9 mouse cellular contexts compared by ENCODE assay signal in the genomic region with DNA sequence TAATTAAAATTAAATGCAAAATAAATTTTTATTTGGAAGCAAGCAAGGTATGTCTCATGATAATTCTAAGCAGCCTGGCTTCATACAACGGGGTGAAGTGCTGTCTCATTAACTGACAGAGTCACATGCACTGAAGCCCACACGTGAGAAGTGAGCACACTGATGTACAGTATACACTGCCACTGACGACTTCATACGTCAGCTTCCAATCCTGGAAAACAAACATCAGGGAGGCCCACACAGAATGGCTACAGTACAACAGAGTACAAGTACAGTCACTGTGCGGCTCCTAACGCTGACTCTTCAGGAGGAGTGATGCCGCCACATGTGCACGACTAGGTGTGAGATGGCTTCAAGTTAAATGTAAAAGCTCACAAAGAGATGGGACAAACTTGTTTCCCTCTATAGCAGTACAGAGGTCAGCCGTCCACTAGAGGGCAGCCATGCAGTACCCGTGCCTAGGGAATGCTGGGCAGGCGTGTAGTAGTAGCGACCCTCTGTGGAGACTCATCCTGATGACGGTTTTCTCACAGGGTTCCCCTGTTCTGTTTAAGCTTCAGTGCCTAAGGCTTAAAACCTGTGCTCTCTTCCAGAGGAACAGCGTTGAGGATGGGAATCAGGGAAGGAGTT. TPM values are rescaled to one million over a fixed set of nuclear protein-coding genes. Genes with fewer than 3 reads are reported as not detected.
A peak's percentile ranks its signal among the peaks of the same experiment; 100 is the strongest.
DNase-seq lines count a peak whose midpoint lies in the region; ATAC-seq and TF ChIP-seq lines count a peak whose summit lies in the region.
"Had no signal": no experiment of that assay in that cellular context is flagged by ENCODE, and none has a peak within 500 bp of the region (broad histone marks: within the 10 kb centered on the region; RNA-seq: fewer than 3 reads in every experiment).

No protein-coding gene starts in this region.

- peaks cover 2% of the 10 kb centered on the region; the same call in 1 of the 2 replicates for H3K79me2 ChIP-seq in CH12.LX (replicated peaks; ENCODE audit: control insufficient read depth, extremely low read depth, insufficient read depth, poor library complexity, severe bottlenecking)

- TF ChIP-seq RAD21 in CH12.LX (IDR thresholded peaks at IDR 0.05; ENCODE audit: low read depth, low read length): peak; percentile 86

- no peak for TF ChIP-seq EP300 in CH12.LX (IDR thresholded peaks at IDR 0.05; ENCODE audit: low read length)
- TF ChIP-seq EP300 in heart, postnatal 0 days (IDR thresholded peaks at IDR 0.05; ENCODE audit: low read depth): no peak

- H3K9me3 ChIP-seq in CH12.LX (replicated peaks; ENCODE audit: low read length): peaks cover 5% of the 10 kb centered on the region
- H3K9me3 ChIP-seq in forebrain, embryonic 13.5 days (replicated peaks): no peaks in the 10 kb centered on the region
- H3K9me3 ChIP-seq in heart, postnatal 0 days (replicated peaks; ENCODE audit: control insufficient read depth, low read length): no peaks in the 10 kb centered on the region
- no peaks in the 10 kb centered on the region for H3K9me3 ChIP-seq in liver, embryonic 16.5 days (replicated peaks; ENCODE audit: control insufficient read depth, low read length)
- no peaks in the 10 kb centered on the region for H3K9me3 ChIP-seq in neural tube, embryonic 14.5 days (ENCODE audit: control insufficient read depth, low read length)

- peak; percentile 81 to 99 for TF ChIP-seq CTCF in CH12.LX (conservative IDR thresholded peaks at IDR 0.05 in 1 of 2, IDR thresholded peaks at IDR 0.05 in 1 of 2; ENCODE audit: low read depth in 2 of 2, low read length in 2 of 2)
- peak; percentile 98 for TF ChIP-seq CTCF in heart, postnatal 0 days (IDR thresholded peaks at IDR 0.05; ENCODE audit: low read depth)
- peak; percentile 74; the same call in 1 of the 2 replicates for TF ChIP-seq CTCF in testis, adult 2 months (IDR thresholded peaks at IDR 0.05; ENCODE audit: control insufficient read depth, insufficient read depth, insufficient replicate concordance, low read depth, low read length)

- dilution Hi-C loops in CH12.LX (cut with MboI; ENCODE audit: extremely low pct_ligation_motif_present, extremely low pct_unique_long_range_greater_than_20kb, low sequenced_read_pairs): no loop called here

- TF ChIP-seq POLR2A in CH12.LX (IDR thresholded peaks at IDR 0.05; ENCODE audit: low read depth, low read length): 0 out of 2 replicates have a peak, but pooled peaks have one; percentile 21
- no peak for TF ChIP-seq POLR2A in testis, adult 2 months (IDR thresholded peaks at IDR 0.05; ENCODE audit: control insufficient read depth, low read depth, low read length)

- no peak overlapping the region for H3K4me2 ChIP-seq in CH12.LX (ENCODE audit: insufficient read depth, low read depth, poor library complexity, severe bottlenecking)
- no peak overlapping the region for H3K4me2 ChIP-seq in forebrain, embryonic 13.5 days
- no peak overlapping the region for H3K4me2 ChIP-seq in heart, postnatal 0 days (ENCODE audit: low read depth, low read length)
- H3K4me2 ChIP-seq in liver, embryonic 16.5 days (ENCODE audit: low read depth, low read length): no peak overlapping the region
- H3K4me2 ChIP-seq in neural tube, embryonic 14.5 days (ENCODE audit: low read depth, low read length): no peak overlapping the region

- no peak overlapping the region for H3K27ac ChIP-seq in CH12.LX (ENCODE audit: insufficient read depth, low read depth)
- H3K27ac ChIP-seq in forebrain, embryonic 13.5 days: no peak overlapping the region
- H3K27ac ChIP-seq in heart, postnatal 0 days (ENCODE audit: low read depth): no peak overlapping the region
- H3K27ac ChIP-seq in liver, embryonic 16.5 days (ENCODE audit: low read length): no peak overlapping the region
- H3K27ac ChIP-seq in neural tube, embryonic 14.5 days (ENCODE audit: low read depth, low read length): no peak overlapping the region; the same call in 1 of the 2 replicates
- H3K27ac ChIP-seq in testis, adult 2 months (ENCODE audit: control insufficient read depth, insufficient read depth, low read depth, low read length): no peak overlapping the region

- peaks cover 61 to 78% of the 10 kb centered on the region in 2 experiments for H3K36me3 ChIP-seq in CH12.LX (replicated peaks in 1 of 2; ENCODE audit: control insufficient read depth in 1 of 2, insufficient read depth in 1 of 2, low read length in 1 of 2)
- peaks cover 47% of the 10 kb centered on the region for H3K36me3 ChIP-seq in forebrain, embryonic 13.5 days (ENCODE audit: poor library complexity, severe bottlenecking)
- peaks cover 20% of the 10 kb centered on the region for H3K36me3 ChIP-seq in heart, postnatal 0 days (replicated peaks; ENCODE audit: control insufficient read depth, insufficient read depth, low read length)
- peaks cover 22% of the 10 kb centered on the region for H3K36me3 ChIP-seq in liver, embryonic 16.5 days (ENCODE audit: control insufficient read depth, insufficient read depth)
- peaks cover 22% of the 10 kb centered on the region for H3K36me3 ChIP-seq in neural tube, embryonic 14.5 days (ENCODE audit: control insufficient read depth, insufficient read depth, low read length)
- H3K36me3 ChIP-seq in testis, adult 2 months (ENCODE audit: control insufficient read depth, insufficient read depth, low read length): peaks cover 3% of the 10 kb centered on the region

- in situ Hi-C loops in CH12.LX (cut with MboI; ENCODE audit: low pct_ligation_motif_present, low pct_unique_long_range_greater_than_20kb, low sequenced_read_pairs): no loop called here

- 33% methylated on average over 14 of the region's 14 CpGs for WGBS in forebrain, embryonic 13.5 days
- WGBS in heart, postnatal 0 days: 25% methylated on average over 14 of the region's 14 CpGs
- 27% methylated on average over 14 of the region's 14 CpGs for WGBS in liver, embryonic 16.5 days (ENCODE audit: insufficient replicate concordance)
- WGBS in neural tube, embryonic 14.5 days: 37% methylated on average over 14 of the region's 14 CpGs

- peaks cover 3 to 29% of the 10 kb centered on the region in 2 experiments; a peak in 2 of 4 replicates for H3K4me1 ChIP-seq in CH12.LX (ENCODE audit: control insufficient read depth in 1 of 2, insufficient read depth in 2 of 2)
- H3K4me1 ChIP-seq in forebrain, embryonic 13.5 days: peaks cover 6% of the 10 kb centered on the region; the same call in 1 of the 2 replicates
- H3K4me1 ChIP-seq in heart, postnatal 0 days (ENCODE audit: control insufficient read depth, insufficient read depth): 0 out of 2 replicates have a peak, but pooled peaks cover 3% of the 10 kb centered on the region
- H3K4me1 ChIP-seq in liver, embryonic 16.5 days (ENCODE audit: control insufficient read depth, low read depth, low read length): peaks cover 15% of the 10 kb centered on the region
- H3K4me1 ChIP-seq in neural tube, embryonic 14.5 days (ENCODE audit: control insufficient read depth, insufficient read depth, low read length): no peaks in the 10 kb centered on the region
- no peaks in the 10 kb centered on the region; the same call in 1 of the 2 replicates for H3K4me1 ChIP-seq in testis, adult 2 months (ENCODE audit: control insufficient read depth, insufficient read depth, low read length)

- no peak overlapping the region for H3K9ac ChIP-seq in CH12.LX (ENCODE audit: insufficient read depth, low read depth)
- H3K9ac ChIP-seq in forebrain, embryonic 13.5 days: no peak overlapping the region
- no peak overlapping the region for H3K9ac ChIP-seq in heart, postnatal 0 days (replicated peaks; ENCODE audit: low read depth, low read length)
- H3K9ac ChIP-seq in liver, embryonic 16.5 days (ENCODE audit: low read depth, low read length): no peak overlapping the region
- H3K9ac ChIP-seq in neural tube, embryonic 14.5 days (replicated peaks; ENCODE audit: low read depth, low read length): no peak overlapping the region

- peak; percentile 88 for ATAC-seq in forebrain, embryonic 13.5 days
- peak; percentile 93 for ATAC-seq in heart, postnatal 0 days (ENCODE audit: insufficient read depth, low read depth)
- ATAC-seq in liver, embryonic 16.5 days (ENCODE audit: low read depth): peak; percentile 77
- peak; percentile 93 for ATAC-seq in neural tube, embryonic 14.5 days (ENCODE audit: low read depth)

- no peaks in the 10 kb centered on the region for H3K27me3 ChIP-seq in CH12.LX (replicated peaks)
- no peaks in the 10 kb centered on the region for H3K27me3 ChIP-seq in forebrain, embryonic 13.5 days
- no peaks in the 10 kb centered on the region for H3K27me3 ChIP-seq in heart, postnatal 0 days (ENCODE audit: control insufficient read depth, insufficient read depth, low read length)
- H3K27me3 ChIP-seq in liver, embryonic 16.5 days (ENCODE audit: control insufficient read depth, insufficient read depth, low read depth, low read length): no peaks in the 10 kb centered on the region
- no peaks in the 10 kb centered on the region for H3K27me3 ChIP-seq in neural tube, embryonic 14.5 days (ENCODE audit: control insufficient read depth, insufficient read depth, low read length)
- no peaks in the 10 kb centered on the region for H3K27me3 ChIP-seq in testis, adult 2 months (ENCODE audit: control insufficient read depth, insufficient read depth, low read length)

- DNase-seq in CH12.LX (ENCODE audit: extremely low read depth): peak; percentile 81
- DNase-seq in c-Kit-positive CD71-positive TER-119-negative erythroid progenitor cells, embryonic 14.5 days (ENCODE audit: low read depth): peak; percentile 68
- DNase-seq in heart, postnatal 0 days (ENCODE audit: low spot score): peak; percentile 79
- peak; percentile 83 to 88 for DNase-seq in kidney, postnatal 25 days

- no peak overlapping the region for H3K4me3 ChIP-seq in CH12.LX (replicated peaks in 1 of 3; ENCODE audit: low read depth in 2 of 3, low read length in 2 of 3, poor library complexity in 1 of 3)
- H3K4me3 ChIP-seq in forebrain, embryonic 13.5 days: no peak overlapping the region
- no peak overlapping the region for H3K4me3 ChIP-seq in heart, postnatal 0 days (ENCODE audit: low read depth, low read length)
- no peak overlapping the region for H3K4me3 ChIP-seq in liver, embryonic 16.5 days (ENCODE audit: low read depth, low read length)
- H3K4me3 ChIP-seq in neural tube, embryonic 14.5 days (ENCODE audit: low read depth, low read length): no peak overlapping the region
- H3K4me3 ChIP-seq in testis, adult 2 months (ENCODE audit: control insufficient read depth, low read depth, low read length): no peak overlapping the region
- H3K4me3 ChIP-seq: erythroblast, embryonic 14.5 days had no signal

RNA-seq across cellular contexts. Expression of a gene that starts 6.0 kb away (rescaled TPM):
- total RNA-seq in CH12.LX (2012; rRNA removed) (62.5 and 63.2 TPM in 2 replicates), CH12.LX (2014; rRNA removed) (63.9 and 71.5 TPM in 2 replicates)
- 47.6 and 51.9 TPM in 2 replicates for polyA plus RNA-seq in CH12.LX (2012; ENCODE audit: insufficient read length, low read depth)
- polyA plus RNA-seq in forebrain, embryonic 13.5 days (2015; fragmentation: Nextera tagmentation; extraction: Ambion mirVana): 23.6 and 24.9 TPM in 2 replicates
- total RNA-seq in heart, postnatal 0 days (2014; rRNA removed; ENCODE audit: low replicate concordance): 4.9 and 6.0 TPM in 2 replicates
- 4.7 and 5.0 TPM in 2 replicates for polyA plus RNA-seq in heart, postnatal 0 days (2015; fragmentation: Nextera tagmentation; extraction: Ambion mirVana)
- 22.8 and 23.0 TPM in 2 replicates for polyA plus RNA-seq in liver, embryonic 16.5 days (2015; fragmentation: Nextera tagmentation; extraction: Ambion mirVana)
- polyA plus RNA-seq in neural tube, embryonic 14.5 days (2014; fragmentation: Nextera tagmentation; extraction: Ambion mirVana): 23.3 and 28.5 TPM in 2 replicates
- polyA plus RNA-seq in testis, adult 2 months (2012; rRNA removed): 45.4 and 45.8 TPM in 2 replicates

RNA-seq across cellular contexts. Expression of a gene that starts 34.2 kb away (rescaled TPM):
- total RNA-seq in CH12.LX (2012; rRNA removed) (75.7 and 115 TPM in 2 replicates), CH12.LX (2014; rRNA removed) (111 and 125 TPM in 2 replicates)
- polyA plus RNA-seq in CH12.LX (2012; ENCODE audit: insufficient read length, low read depth): 105 and 126 TPM in 2 replicates
- polyA plus RNA-seq in forebrain, embryonic 13.5 days (2015; fragmentation: Nextera tagmentation; extraction: Ambion mirVana): 93.0 and 98.0 TPM in 2 replicates
- total RNA-seq in heart, postnatal 0 days (2014; rRNA removed; ENCODE audit: low replicate concordance): 6.6 and 17.5 TPM in 2 replicates
- 51.8 and 58.4 TPM in 2 replicates for polyA plus RNA-seq in heart, postnatal 0 days (2015; fragmentation: Nextera tagmentation; extraction: Ambion mirVana)
- 31.5 and 34.6 TPM in 2 replicates for polyA plus RNA-seq in liver, embryonic 16.5 days (2015; fragmentation: Nextera tagmentation; extraction: Ambion mirVana)
- polyA plus RNA-seq in neural tube, embryonic 14.5 days (2014; fragmentation: Nextera tagmentation; extraction: Ambion mirVana): 96.4 and 118 TPM in 2 replicates
- polyA plus RNA-seq in testis, adult 2 months (2012; rRNA removed): 21.9 and 27.0 TPM in 2 replicates

RNA-seq across cellular contexts. Expression of a gene that starts 34.5 kb away (rescaled TPM):
- total RNA-seq in CH12.LX (2012; rRNA removed) (33.2 and 46.3 TPM in 2 replicates), CH12.LX (2014; rRNA removed) (32.5 and 35.9 TPM in 2 replicates)
- polyA plus RNA-seq in CH12.LX (2012; ENCODE audit: insufficient read length, low read depth): 54.5 and 68.6 TPM in 2 replicates
- 50.8 and 53.3 TPM in 2 replicates for polyA plus RNA-seq in forebrain, embryonic 13.5 days (2015; fragmentation: Nextera tagmentation; extraction: Ambion mirVana)
- total RNA-seq in heart, postnatal 0 days (2014; rRNA removed; ENCODE audit: low replicate concordance): 25.9 and 64.7 TPM in 2 replicates
- polyA plus RNA-seq in heart, postnatal 0 days (2015; fragmentation: Nextera tagmentation; extraction: Ambion mirVana): 11.1 and 11.9 TPM in 2 replicates
- 54.1 and 54.7 TPM in 2 replicates for polyA plus RNA-seq in liver, embryonic 16.5 days (2015; fragmentation: Nextera tagmentation; extraction: Ambion mirVana)
- polyA plus RNA-seq in neural tube, embryonic 14.5 days (2014; fragmentation: Nextera tagmentation; extraction: Ambion mirVana): 56.5 and 77.5 TPM in 2 replicates
- polyA plus RNA-seq in testis, adult 2 months (2012; rRNA removed): 30.5 and 31.7 TPM in 2 replicates

RNA-seq across cellular contexts. Expression of a gene that starts 47.3 kb away (rescaled TPM):
- total RNA-seq in CH12.LX (2012; rRNA removed) (126 and 152 TPM in 2 replicates), CH12.LX (2014; rRNA removed) (206 and 235 TPM in 2 replicates)
- polyA plus RNA-seq in CH12.LX (2012; ENCODE audit: insufficient read length, low read depth): 237 and 271 TPM in 2 replicates
- 151 and 154 TPM in 2 replicates for polyA plus RNA-seq in forebrain, embryonic 13.5 days (2015; fragmentation: Nextera tagmentation; extraction: Ambion mirVana)
- 210 and 243 TPM in 2 replicates for total RNA-seq in heart, postnatal 0 days (2014; rRNA removed; ENCODE audit: low replicate concordance)
- polyA plus RNA-seq in heart, postnatal 0 days (2015; fragmentation: Nextera tagmentation; extraction: Ambion mirVana): 65.6 and 69.1 TPM in 2 replicates
- 36.9 and 39.0 TPM in 2 replicates for polyA plus RNA-seq in liver, embryonic 16.5 days (2015; fragmentation: Nextera tagmentation; extraction: Ambion mirVana)
- 156 and 164 TPM in 2 replicates for polyA plus RNA-seq in neural tube, embryonic 14.5 days (2014; fragmentation: Nextera tagmentation; extraction: Ambion mirVana)
- 94.4 and 114 TPM in 2 replicates for polyA plus RNA-seq in testis, adult 2 months (2012; rRNA removed)

RNA-seq across cellular contexts. Expression of a gene that starts 47.8 kb away (rescaled TPM):
- 517 and 601 TPM in 2 replicates for total RNA-seq in CH12.LX (2012; rRNA removed)
- 347 and 356 TPM in 2 replicates for total RNA-seq in CH12.LX (2014; rRNA removed)
- polyA plus RNA-seq in CH12.LX (2012; ENCODE audit: insufficient read length, low read depth): 722 and 821 TPM in 2 replicates
- polyA plus RNA-seq in forebrain, embryonic 13.5 days (2015; fragmentation: Nextera tagmentation; extraction: Ambion mirVana): 95.7 and 96.4 TPM in 2 replicates
- total RNA-seq in heart, postnatal 0 days (2014; rRNA removed; ENCODE audit: low replicate concordance): 37.9 and 45.9 TPM in 2 replicates
- polyA plus RNA-seq in heart, postnatal 0 days (2015; fragmentation: Nextera tagmentation; extraction: Ambion mirVana): 42.2 and 43.9 TPM in 2 replicates
- 52.9 and 55.6 TPM in 2 replicates for polyA plus RNA-seq in liver, embryonic 16.5 days (2015; fragmentation: Nextera tagmentation; extraction: Ambion mirVana)
- 51.1 and 58.0 TPM in 2 replicates for polyA plus RNA-seq in neural tube, embryonic 14.5 days (2014; fragmentation: Nextera tagmentation; extraction: Ambion mirVana)
- 22.5 and 24.1 TPM in 2 replicates for polyA plus RNA-seq in testis, adult 2 months (2012; rRNA removed)
